Mouse (Mus musculus) neural tube, embryonic 10.5 days (tissue): ENCODE measurements around the gene Cep95.

ENCODE experiments used
- DNase-seq: peaks from one replicate; pipeline ENCODE4 v3.0.0-alpha.2; 2017; ENCODE audit warnings: low spot score; ENCODE audit errors: extremely low spot score

Gene Cep95

DNA sequence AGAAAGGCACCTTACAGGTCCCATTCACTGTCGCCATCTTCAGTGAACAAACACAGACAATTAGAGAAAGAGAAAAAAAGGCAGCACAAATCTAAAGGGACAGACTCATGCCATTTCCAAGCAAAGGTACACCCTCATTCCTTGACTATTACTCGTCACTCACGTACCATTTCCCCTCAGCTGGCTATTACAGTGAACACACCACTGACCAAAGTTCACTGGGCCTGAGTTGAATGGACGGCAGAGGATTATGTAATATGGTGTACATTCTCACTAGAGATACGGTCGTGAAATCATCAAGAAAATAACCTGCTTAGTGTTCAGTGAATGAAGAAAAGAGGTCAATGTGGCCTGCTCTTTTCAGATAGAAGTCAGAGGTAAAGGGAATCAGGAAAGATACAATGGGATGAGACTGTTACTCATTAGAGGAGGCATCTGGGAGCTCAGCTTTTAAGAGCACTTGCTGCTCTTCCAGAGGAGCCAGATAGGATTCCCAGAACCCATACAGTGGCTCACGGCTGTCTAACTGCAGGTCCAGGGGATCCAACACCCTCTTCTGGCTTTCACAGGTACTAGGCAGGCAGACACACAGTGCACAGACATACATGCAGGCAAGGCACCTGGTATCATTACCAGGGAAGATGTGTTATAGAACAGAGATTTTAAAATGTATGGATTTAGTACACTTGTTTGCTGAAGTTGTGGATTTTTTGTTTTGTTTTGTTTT lies 23.5 kb downstream of the Cep95 start:
- DNase-seq: no peak

DNA sequence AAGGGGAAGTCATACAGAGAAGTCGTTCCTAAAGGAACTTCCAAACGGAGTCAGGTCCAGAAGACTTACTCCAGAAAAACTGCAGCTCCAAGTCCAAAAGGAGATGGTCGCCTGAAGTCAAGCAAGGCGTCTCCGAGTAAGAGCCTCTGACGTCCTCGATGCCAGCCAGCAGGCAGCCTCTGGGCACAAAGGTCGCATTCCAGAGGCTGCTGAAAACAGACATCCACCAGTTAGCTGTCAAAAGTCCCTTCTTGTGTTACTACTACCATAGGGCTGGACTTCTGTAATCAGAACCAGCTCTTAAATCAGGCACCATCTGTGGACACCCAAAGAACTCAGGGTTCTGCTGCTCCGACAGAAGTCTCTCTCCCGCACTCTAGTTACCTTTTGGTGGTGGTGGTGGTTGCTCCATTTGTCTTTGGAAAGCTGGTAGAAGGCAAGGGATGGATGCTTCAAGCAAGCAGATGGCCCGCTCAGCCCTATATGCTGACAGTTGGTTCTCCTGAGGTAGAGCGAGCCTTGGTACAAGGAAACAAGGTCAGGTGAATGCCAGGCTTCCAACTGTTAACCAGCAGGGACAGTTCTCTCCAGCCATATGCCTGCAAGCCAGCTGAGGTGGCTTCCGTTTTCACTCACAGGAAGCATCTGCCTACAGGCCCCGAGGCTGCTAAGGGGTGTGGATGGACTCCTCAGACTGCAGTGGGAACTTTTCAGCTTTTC lies 25.7 kb downstream of the Cep95 start:
- DNase-seq: no peak

DNA sequence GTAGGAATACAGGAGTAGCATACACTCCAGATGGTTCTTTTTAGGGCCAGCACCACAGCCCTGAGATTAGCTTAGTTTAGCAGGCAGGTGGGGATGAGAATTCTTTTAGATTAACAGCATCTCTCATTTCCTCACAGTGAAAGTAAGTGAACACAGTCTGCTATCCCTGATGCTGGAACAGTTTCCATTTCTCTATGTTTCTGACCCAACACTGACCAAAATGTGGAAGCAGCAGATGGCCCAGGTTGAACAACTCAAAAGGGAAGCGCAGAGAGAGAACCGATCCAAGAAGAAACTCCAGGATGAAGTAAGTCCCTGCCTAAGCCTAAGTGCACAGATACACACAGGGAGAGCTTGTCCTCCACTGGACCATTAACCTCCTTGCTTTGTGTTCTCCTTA lies 26.3 kb downstream of the Cep95 start:
- no peak for DNase-seq

DNA sequence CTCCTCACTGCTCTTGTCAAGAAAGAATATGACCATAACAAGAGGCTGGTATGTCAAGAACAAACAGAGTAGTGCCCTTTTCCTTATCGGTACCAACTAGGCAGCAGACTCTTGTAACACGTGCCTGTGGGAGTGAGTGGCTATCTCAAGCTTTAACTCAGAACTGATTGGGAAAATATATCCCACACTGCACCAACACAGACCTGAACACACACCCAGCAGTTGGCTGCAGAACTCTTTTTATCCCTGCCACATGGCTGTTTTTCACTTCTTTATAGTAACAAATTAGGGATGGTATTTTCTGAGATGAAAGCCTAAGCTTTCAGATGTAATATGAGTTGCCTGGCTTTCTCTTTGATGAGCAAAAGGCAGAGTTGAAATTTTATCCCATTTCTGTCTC lies 26.7 kb downstream of the Cep95 start:
- DNase-seq: no peak

DNA sequence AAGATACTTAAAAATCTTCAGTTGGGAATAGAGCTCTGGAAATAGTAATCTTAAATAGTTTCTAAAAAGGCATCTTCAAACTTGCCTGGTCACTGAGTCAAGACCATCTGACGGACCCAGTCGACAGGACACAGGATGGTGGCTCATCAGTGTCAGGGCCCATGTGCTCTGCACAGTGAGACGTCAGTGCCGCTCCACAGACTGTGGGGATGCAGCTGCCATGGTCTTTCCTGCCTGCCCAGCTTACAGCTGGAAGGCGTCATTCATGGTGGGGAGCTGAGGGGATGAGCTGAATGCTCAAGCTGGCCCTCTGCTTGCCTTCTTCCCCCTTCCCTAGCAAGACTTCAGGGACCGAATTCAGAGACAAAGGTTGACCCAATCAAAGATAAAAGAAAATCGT lies 27.3 kb downstream of the Cep95 start:
- DNase-seq: no peak

DNA sequence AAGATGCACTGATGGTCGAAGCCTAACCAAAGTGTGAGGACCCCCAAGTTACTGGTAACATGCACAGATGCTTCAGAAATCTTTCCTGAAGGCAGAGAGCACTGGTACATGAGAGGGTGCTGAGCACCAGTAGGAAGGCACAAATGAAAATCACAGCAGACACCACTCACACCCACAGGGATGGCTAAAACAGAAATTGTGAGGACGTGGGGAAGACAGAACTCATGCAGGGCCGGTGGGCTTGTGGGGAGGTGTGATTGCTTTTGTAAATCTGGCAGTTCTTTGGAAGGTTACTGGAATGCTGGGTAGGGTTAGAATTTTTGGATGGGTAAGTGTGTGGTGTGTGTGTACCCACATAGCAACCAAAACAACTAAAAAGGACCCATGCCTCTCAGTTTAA lies 28.1 kb downstream of the Cep95 start:
- no peak for DNase-seq

DNA sequence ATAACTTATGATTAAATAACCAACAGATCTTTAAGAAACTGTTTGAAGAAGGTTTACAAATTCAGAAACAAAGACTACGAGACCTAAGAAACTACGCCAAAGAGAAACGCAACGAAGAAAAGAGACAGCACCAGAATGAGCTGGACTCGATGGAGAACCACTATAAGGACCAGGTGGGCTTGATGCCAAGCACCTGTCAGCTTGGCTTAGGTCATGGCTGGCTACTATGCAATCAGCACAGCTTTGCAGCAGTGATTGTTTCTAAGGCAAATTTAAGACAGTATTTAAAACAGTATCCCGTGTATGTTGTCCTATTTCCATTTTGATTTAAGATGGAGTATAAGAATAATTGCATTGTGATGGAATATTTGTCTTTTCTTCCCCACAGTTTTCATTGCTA lies 28.8 kb downstream of the Cep95 start:
- no peak for DNase-seq

DNA sequence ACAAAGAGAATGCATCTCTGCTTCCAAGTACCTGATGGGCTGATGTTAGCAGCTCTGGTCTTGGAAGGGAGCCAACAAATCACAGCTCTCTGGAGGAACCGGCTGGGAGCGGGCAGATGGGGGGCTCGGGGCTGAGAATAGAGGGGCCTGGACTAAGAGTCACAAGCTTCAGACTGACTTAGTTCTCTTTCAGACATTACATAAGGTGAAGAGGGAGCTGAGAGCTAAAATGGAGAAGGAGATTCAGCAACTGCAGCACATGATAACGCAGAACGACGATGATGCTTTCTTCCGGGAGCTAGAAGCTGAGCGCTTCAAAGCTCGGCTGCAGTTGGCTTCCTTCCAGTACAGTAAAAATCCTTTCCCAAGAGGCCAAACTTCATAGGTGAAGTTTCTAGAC lies 29.3 kb downstream of the Cep95 start:
- DNase-seq: no peak

DNA sequence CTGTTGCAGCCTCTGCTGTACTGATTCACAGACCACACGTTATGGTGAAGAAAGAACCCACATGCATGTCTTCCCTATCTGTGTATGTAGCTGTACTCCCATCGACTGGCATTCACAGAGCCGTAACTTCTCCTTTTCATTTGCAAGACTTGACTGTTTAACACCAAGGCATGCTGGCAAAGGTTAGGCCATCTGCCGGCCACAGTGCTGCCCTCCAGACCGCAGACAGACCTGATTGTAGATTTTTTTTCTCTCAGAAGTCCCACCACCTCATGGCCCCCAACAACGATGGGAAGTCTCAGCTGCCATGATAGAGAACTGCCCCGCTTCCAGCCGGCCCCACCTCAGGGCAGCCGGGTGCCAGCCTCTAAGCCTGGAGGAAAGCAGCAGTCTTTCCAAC lies 30.5 kb downstream of the Cep95 start:
- no peak for DNase-seq

DNA sequence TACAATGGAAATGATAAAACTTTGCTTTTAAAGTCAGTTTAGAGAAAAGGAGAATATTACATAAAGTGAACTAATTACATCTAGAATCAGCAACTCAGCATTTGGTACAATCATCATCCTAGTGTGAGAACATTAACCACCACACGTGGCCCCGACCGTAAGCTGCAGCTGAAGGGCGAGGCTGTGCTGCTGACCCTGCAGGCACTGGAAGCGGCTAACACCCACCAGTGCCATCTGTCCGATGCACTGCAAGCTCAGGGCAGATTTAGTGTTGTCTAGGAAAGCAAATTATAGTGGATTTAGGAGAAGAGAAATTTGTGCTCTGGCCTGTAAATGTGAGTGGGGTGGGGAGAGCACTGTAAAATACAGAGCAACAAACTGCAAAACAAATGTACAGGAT lies 31.2 kb downstream of the Cep95 start:
- no peak for DNase-seq

DNA sequence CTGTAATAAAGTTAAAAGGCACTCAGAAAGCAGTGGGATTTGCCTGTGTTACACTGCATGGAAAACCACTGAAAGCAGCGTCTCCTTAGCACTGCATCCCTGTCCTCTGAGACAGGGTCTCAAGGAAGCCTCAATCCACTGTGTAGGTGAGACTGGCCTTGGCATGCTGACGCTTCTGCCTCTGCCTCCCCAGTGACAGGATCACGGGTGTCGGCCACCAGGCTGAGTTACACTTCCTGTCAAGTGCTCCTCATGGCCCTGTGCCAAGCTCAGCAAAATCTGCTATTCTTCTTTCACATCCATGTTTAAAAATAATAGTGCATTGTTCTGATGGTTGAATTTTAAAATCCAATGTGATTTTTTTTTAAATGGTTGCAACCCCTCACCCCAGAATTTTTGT lies 31.9 kb downstream of the Cep95 start:
- no peak for DNase-seq

DNA sequence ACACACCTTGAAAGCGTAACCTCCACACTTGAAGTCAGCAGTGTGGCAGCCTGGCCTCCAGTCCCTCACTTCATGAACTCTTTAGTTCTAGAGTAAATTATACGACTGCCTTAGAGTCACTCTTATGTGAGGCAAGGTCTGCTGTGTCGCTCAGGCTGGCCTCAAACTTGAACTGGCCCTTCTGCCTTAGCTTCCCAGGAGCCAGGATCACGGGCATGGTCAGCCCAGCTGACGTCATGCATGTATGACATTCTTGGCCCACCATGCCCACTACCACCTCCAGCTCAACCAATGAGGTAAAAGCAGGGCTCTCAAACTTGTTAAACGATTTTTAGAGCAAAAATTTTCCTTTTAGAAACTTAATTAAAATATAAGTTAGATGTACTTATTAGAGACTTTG lies 32.3 kb downstream of the Cep95 start:
- no peak for DNase-seq

DNA sequence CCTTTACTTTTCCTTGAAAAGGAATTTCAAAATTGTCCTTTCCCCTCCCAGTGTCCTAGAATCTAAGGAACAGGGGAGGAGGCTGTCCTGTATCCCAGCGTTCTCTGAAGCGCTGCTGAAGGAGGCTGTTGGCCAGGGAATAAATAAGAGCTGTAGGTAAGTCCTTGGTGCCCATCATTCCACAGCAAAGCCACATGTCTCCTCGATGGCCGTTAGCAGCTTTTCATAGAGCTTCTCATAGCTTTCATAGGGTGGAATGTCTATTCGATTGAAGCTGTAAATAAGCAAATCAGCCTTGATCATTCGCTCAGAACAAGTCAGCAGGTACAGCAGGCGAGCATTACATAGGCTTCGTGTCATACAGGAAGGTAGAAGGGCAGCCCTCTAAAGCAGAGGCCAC lies 33.4 kb downstream of the Cep95 start:
- DNase-seq: no peak

DNA sequence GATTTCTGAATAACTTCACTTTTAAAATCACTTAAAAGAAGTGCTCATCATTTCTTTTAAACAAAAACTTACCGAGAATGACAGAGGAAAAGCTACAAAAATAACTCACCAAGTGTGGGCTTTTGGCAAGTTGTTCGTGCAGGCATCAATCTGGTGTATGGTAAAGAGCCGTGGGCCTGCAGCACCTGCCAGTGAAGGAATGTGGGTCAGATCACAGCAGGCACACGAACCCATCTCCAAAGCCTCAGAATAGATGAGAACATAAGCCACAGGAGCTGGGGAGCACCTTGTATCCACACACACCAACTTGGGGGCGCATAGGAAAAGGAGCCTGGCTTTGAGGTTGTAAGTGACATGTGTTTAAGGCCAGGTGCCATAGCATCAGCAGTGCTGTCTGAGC lies 33.9 kb downstream of the Cep95 start:
- DNase-seq: no peak

DNA sequence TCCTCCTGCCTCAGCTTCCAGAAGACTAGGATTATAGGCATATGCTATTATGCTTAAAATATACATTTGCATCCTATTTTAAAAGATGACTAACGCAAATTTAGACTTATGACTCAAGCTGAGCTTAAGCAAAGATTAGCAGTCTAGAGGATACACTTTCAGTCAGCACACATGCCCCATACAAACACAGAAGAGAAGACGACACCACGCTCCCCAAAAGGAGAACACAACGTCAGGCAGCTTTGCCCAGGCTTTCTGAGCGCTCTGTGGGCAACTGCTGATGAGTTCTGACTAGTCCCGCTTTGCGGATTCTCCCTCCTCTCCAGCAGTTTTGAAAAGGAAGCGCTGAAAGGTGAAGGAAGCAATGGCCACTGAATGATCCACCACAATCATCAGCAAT lies 34.7 kb downstream of the Cep95 start:
- DNase-seq: no peak

DNA sequence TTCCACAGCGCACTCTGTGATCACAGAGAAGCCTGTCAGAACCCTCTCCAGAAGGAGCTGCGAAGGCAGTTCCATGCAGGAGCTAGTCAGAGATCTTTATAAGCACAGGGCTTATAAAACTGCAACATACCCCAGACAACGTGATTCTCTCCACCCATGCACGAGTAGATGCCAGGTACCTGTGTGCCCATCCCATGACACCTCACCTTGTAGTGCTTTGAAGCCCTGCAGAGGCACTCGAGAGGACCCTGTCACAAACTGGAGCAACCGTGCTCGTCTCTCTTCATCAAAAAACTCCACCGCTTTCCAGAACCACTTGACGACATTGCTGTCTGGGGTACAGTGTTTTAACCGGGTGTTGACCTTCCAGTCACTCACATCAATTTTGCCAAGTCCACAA lies 35.4 kb downstream of the Cep95 start:
- no peak for DNase-seq

DNA sequence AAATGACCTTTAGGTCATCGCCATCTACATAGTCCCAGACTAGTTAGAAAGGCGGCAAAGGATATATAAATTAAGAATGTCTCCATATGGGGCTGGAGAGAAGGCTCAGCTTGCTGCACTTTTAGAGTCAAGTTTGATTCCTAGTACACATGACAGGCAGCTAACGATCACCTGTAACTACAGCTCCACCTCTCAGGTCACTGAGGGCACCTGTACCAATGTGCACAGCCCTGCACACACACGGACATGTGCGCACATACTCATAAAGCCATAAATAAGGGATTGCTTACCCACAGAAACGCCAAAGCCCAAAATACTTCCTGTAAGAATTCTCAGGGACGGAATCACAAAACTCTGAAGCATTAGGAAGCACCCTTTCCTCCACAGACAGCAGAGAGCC lies 39.0 kb downstream of the Cep95 start:
- no peak for DNase-seq

DNA sequence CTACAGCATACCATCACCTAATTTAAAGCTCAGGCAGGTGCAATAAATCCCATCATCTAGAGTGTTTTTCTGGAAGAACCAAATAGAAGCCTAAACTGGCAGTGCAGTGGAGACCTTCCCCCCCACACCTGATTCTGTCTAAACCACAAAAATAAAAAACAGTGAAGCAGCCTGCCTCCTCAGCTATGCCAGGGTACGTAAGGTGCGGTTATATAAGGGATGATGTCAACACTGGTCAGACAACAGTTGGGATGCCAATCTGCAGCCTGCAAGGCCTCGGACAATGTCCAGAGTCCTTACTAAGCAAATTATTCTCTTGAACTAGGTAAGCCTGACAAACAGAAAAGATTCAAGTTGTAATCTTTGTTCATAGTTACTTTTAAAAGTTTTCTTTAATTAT lies 53.0 kb downstream of the Cep95 start:
- no peak for DNase-seq

DNA sequence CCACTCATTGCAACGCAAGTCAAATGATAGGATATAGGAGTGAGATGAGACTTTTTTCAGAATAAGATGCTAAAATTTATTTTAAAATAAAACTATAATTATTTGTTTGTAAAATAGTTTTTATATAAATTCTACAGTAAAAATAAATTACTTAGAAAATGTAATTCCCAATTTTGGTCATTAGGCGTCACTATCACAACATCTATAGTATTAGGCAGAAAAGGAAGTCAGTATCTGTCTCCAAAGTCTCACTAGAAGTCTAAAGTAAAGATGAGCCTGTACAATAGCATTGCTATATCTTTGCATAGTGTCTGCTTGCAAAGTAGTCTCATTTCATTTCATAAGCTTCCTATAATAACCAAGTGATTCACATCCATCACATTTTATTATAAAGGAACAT lies 62.4 kb downstream of the Cep95 start:
- DNase-seq: no peak
